Mouse (Mus musculus): ENCODE measurements at regions not wholly inside any gene's neighbourhood (a gene's known extent, or its start where the extent isn't known, plus 50 kb on each side); places are given as distances from the start of the nearest gene placed in this dataset.

GRCm38 (mm10) chrX:21293666-21294065, 118.2 kb upstream of the Gm21876 start:
- Histone ChIP-seq H3K9ac (no peak overlapping the region), H3K36me3 (replicated peaks; ENCODE audit: control insufficient read depth, insufficient read depth) (no peaks in the 10 kb centered on the region), H3K4me1 (replicated peaks; ENCODE audit: control insufficient read depth, insufficient read depth, low read length) (no peaks in the 10 kb centered on the region), H3K9me3 (ENCODE audit: control insufficient read depth, low read length) (no peaks in the 10 kb centered on the region), H3K4me3 (replicated peaks; ENCODE audit: low read length) (no peak overlapping the region), H3K27me3 (ENCODE audit: control insufficient read depth, insufficient read depth, low read length) (no peaks in the 10 kb centered on the region), H3K4me2 (replicated peaks) (no peak overlapping the region), H3K27ac (no peak overlapping the region)
- 8% methylated on average over 5 of the region's 5 CpGs for WGBS
- peak; percentile 55 for DNase-seq (ENCODE audit: low spot score)
- ATAC-seq (ENCODE audit: low FRiP score) = no peak

GRCm38 (mm10) chrX:21295460-21295859, 120.0 kb upstream of the Gm21876 start:
- Histone ChIP-seq H3K27ac (no peak overlapping the region), H3K4me1 (replicated peaks; ENCODE audit: control insufficient read depth, insufficient read depth, low read length) (no peaks in the 10 kb centered on the region), H3K4me2 (replicated peaks) (no peak overlapping the region), H3K36me3 (replicated peaks; ENCODE audit: control insufficient read depth, insufficient read depth) (no peaks in the 10 kb centered on the region), H3K27me3 (ENCODE audit: control insufficient read depth, insufficient read depth, low read length) (no peaks in the 10 kb centered on the region), H3K9ac (no peak overlapping the region), H3K4me3 (replicated peaks; ENCODE audit: low read length) (no peak overlapping the region), H3K9me3 (ENCODE audit: control insufficient read depth, low read length) (0 out of 2 replicates have a peak, but pooled peaks cover 4% of the 10 kb centered on the region)
- 28% methylated on average over 1 of the region's 1 CpGs for whole genome bisulfite sequencing
- no peak for ATAC-seq (ENCODE audit: low FRiP score)
- no peak for DNase-seq (ENCODE audit: low spot score)

GRCm38 (mm10) chrX:21297349-21297748, 121.9 kb upstream of the Gm21876 start:
- no peak for DNase-seq (ENCODE audit: low spot score)
- H3K27me3 ChIP-seq (ENCODE audit: control insufficient read depth, insufficient read depth, low read length) = no peaks in the 10 kb centered on the region
- H3K9me3 ChIP-seq (ENCODE audit: control insufficient read depth, low read length) = 0 out of 2 replicates have a peak, but pooled peaks cover 4% of the 10 kb centered on the region
- no peak for ATAC-seq (ENCODE audit: low FRiP score)
- WGBS = 75% methylated on average over 6 of the region's 6 CpGs
- no peak overlapping the region for H3K9ac ChIP-seq
- no peak overlapping the region for H3K4me3 ChIP-seq (replicated peaks; ENCODE audit: low read length)
- H3K36me3 ChIP-seq (replicated peaks; ENCODE audit: control insufficient read depth, insufficient read depth) = no peaks in the 10 kb centered on the region
- no peak overlapping the region for H3K4me2 ChIP-seq (replicated peaks)
- no peaks in the 10 kb centered on the region for H3K4me1 ChIP-seq (replicated peaks; ENCODE audit: control insufficient read depth, insufficient read depth, low read length)
- H3K27ac ChIP-seq = no peak overlapping the region

- H3K9me3 ChIP-seq (ENCODE audit: control insufficient read depth, low read length) = no peaks in the 10 kb centered on the region
- WGBS = 28% methylated on average over 13 of the region's 13 CpGs
- DNase-seq (ENCODE audit: low spot score) = no peak
- no peak for ATAC-seq (ENCODE audit: low FRiP score)
- H3K27ac ChIP-seq = no peak overlapping the region
- peak overlapping the region; percentile 29 for H3K4me3 ChIP-seq (replicated peaks; ENCODE audit: low read length)
- H3K4me1 ChIP-seq (replicated peaks; ENCODE audit: control insufficient read depth, insufficient read depth, low read length) = no peaks in the 10 kb centered on the region
- H3K9ac ChIP-seq = 0 out of 2 replicates have a peak overlapping the region, but pooled peaks have one; percentile 36
- peak overlapping the region; percentile 43 for H3K4me2 ChIP-seq (replicated peaks)
- H3K36me3 ChIP-seq (replicated peaks; ENCODE audit: control insufficient read depth, insufficient read depth) = no peaks in the 10 kb centered on the region
- H3K27me3 ChIP-seq (ENCODE audit: control insufficient read depth, insufficient read depth, low read length) = no peaks in the 10 kb centered on the region
These were observed 149.8 kb upstream of the Agtr2 start for GRCm38 (mm10) chrX:21334499-21335032.

GRCm38 (mm10) chrX:21344397-21344796, 139.9 kb upstream of the Agtr2 start:
- no peaks in the 10 kb centered on the region for H3K36me3 ChIP-seq (replicated peaks; ENCODE audit: control insufficient read depth, insufficient read depth)
- ATAC-seq (ENCODE audit: low FRiP score) = no peak
- DNase-seq (ENCODE audit: low spot score) = no peak
- H3K9ac ChIP-seq = no peak overlapping the region
- H3K27me3 ChIP-seq (ENCODE audit: control insufficient read depth, insufficient read depth, low read length) = no peaks in the 10 kb centered on the region
- H3K4me2 ChIP-seq (replicated peaks) = no peak overlapping the region
- 63% methylated on average over 1 of the region's 1 CpGs for WGBS
- H3K27ac ChIP-seq = no peak overlapping the region
- no peak overlapping the region for H3K4me3 ChIP-seq (replicated peaks; ENCODE audit: low read length)
- H3K9me3 ChIP-seq (ENCODE audit: control insufficient read depth, low read length) = no peaks in the 10 kb centered on the region
- no peaks in the 10 kb centered on the region for H3K4me1 ChIP-seq (replicated peaks; ENCODE audit: control insufficient read depth, insufficient read depth, low read length)

GRCm38 (mm10) chrX:21350503-21350902, 133.8 kb upstream of the Agtr2 start:
- DNase-seq (ENCODE audit: low spot score) (peak; percentile 57), ATAC-seq (ENCODE audit: low FRiP score) (no peak)
- H3K9me3 ChIP-seq (ENCODE audit: control insufficient read depth, low read length) = no peaks in the 10 kb centered on the region
- no peaks in the 10 kb centered on the region for H3K36me3 ChIP-seq (replicated peaks; ENCODE audit: control insufficient read depth, insufficient read depth)
- no peak overlapping the region for H3K4me2 ChIP-seq (replicated peaks)
- no peaks in the 10 kb centered on the region for H3K27me3 ChIP-seq (ENCODE audit: control insufficient read depth, insufficient read depth, low read length)
- H3K4me3 ChIP-seq (replicated peaks; ENCODE audit: low read length) = no peak overlapping the region
- H3K9ac ChIP-seq = no peak overlapping the region
- no peaks in the 10 kb centered on the region for H3K4me1 ChIP-seq (replicated peaks; ENCODE audit: control insufficient read depth, insufficient read depth, low read length)
- 26% methylated on average over 4 of the region's 4 CpGs for WGBS
- H3K27ac ChIP-seq = no peak overlapping the region

- H3K27me3 ChIP-seq (ENCODE audit: control insufficient read depth, insufficient read depth, low read length) = no peaks in the 10 kb centered on the region
- no peaks in the 10 kb centered on the region for H3K4me1 ChIP-seq (replicated peaks; ENCODE audit: control insufficient read depth, insufficient read depth, low read length)
- no peak overlapping the region for H3K27ac ChIP-seq
- WGBS = 50% methylated on average over 3 of the region's 3 CpGs
- ATAC-seq (ENCODE audit: low FRiP score) = no peak
- H3K4me2 ChIP-seq (replicated peaks) = no peak overlapping the region
- DNase-seq (ENCODE audit: low spot score) = no peak
- no peak overlapping the region for H3K4me3 ChIP-seq (replicated peaks; ENCODE audit: low read length)
- H3K9me3 ChIP-seq (ENCODE audit: control insufficient read depth, low read length) = no peaks in the 10 kb centered on the region
- no peak overlapping the region for H3K9ac ChIP-seq
- H3K36me3 ChIP-seq (replicated peaks; ENCODE audit: control insufficient read depth, insufficient read depth) = no peaks in the 10 kb centered on the region
These were observed 132.0 kb upstream of the Agtr2 start for GRCm38 (mm10) chrX:21352350-21352749.

- Histone ChIP-seq H3K4me3 (replicated peaks; ENCODE audit: low read length) (peak overlapping the region; percentile 41), H3K4me1 (replicated peaks; ENCODE audit: control insufficient read depth, insufficient read depth, low read length) (no peaks in the 10 kb centered on the region), H3K27me3 (ENCODE audit: control insufficient read depth, insufficient read depth, low read length) (no peaks in the 10 kb centered on the region), H3K9ac (peak overlapping the region; percentile 62), H3K27ac (peak overlapping the region; percentile 87), H3K36me3 (replicated peaks; ENCODE audit: control insufficient read depth, insufficient read depth) (no peaks in the 10 kb centered on the region), H3K4me2 (replicated peaks) (peak overlapping the region; percentile 65), H3K9me3 (ENCODE audit: control insufficient read depth, low read length) (peaks cover 24% of the 10 kb centered on the region)
- peak; percentile 71 for DNase-seq (ENCODE audit: low spot score)
- 17% methylated on average over 43 of the region's 43 CpGs for WGBS
- peak; percentile 97 for ATAC-seq (ENCODE audit: low FRiP score)
These were observed 123.3 kb upstream of the Agtr2 start for GRCm38 (mm10) chrX:21360771-21361667.

GRCm38 (mm10) chrX:21385221-21385620, 99.1 kb upstream of the Agtr2 start:
- WGBS = 23% methylated on average over 2 of the region's 2 CpGs
- Histone ChIP-seq H3K27me3 (ENCODE audit: control insufficient read depth, insufficient read depth, low read length) (no peaks in the 10 kb centered on the region), H3K4me1 (replicated peaks; ENCODE audit: control insufficient read depth, insufficient read depth, low read length) (no peaks in the 10 kb centered on the region), H3K36me3 (replicated peaks; ENCODE audit: control insufficient read depth, insufficient read depth) (no peaks in the 10 kb centered on the region), H3K27ac (no peak overlapping the region), H3K9me3 (ENCODE audit: control insufficient read depth, low read length) (no peaks in the 10 kb centered on the region), H3K4me3 (replicated peaks; ENCODE audit: low read length) (no peak overlapping the region), H3K9ac (no peak overlapping the region), H3K4me2 (replicated peaks) (no peak overlapping the region)
- ATAC-seq (ENCODE audit: low FRiP score) (no peak), DNase-seq (ENCODE audit: low spot score) (peak; percentile 46)
